Mouse (Mus musculus) heart, adult 2 months (tissue): ENCODE results near the gene Senp3.

Experiments used
- CTCF ChIP-seq: fragments of 200-600 bp; IDR thresholded peaks from 2 replicates; pipeline ENCODE4 v1.8.1; 2022; ENCODE audit warnings: antibody characterized with exemption, mild to moderate bottlenecking, moderate library complexity
- EP300 ChIP-seq: fragments of 200-500 bp; IDR thresholded peaks from 2 replicates; pipeline ENCODE4 v1.6.1; 2011; ENCODE audit warnings: low read depth, low read length, control low read depth; ENCODE audit not compliant: insufficient read depth
- POLR2A ChIP-seq: fragments of 200-500 bp; IDR thresholded peaks from 2 replicates; pipeline ENCODE4 v1.6.1; 2011; ENCODE audit warnings: mild to moderate bottlenecking, low read depth, low read length, control low read depth; ENCODE audit not compliant: insufficient read depth

- TF ChIP-seq CTCF (no peak), POLR2A (no peak), EP300 (no peak)
Measured at GRCm38 (mm10) chr11:69633128-69633866, 48.6 kb downstream of the Senp3 start.
